Comparison of ENCODE assay signal across 17 mouse cellular contexts in genomic region chr1:177742119-177742518, GRCm38 (mm10). TPM values are rescaled to one million over a fixed set of nuclear protein-coding genes. Genes with fewer than 3 reads are reported as not detected.
"Had no signal": no experiment of that assay in that cellular context is flagged by ENCODE, and none has a peak within 500 bp of the region (broad histone marks: within the 10 kb centered on the region; RNA-seq: fewer than 3 reads in every experiment).

No protein-coding gene starts in this region.

- H3K4me3 ChIP-seq: limb, embryonic 13.5 days; liver, embryonic 13.5 days; neural tube, embryonic 12.5 days had no signal

- H3K9ac ChIP-seq: limb, embryonic 13.5 days; liver, embryonic 13.5 days; neural tube, embryonic 12.5 days had no signal

- H3K9me3 ChIP-seq: limb, embryonic 13.5 days; liver, embryonic 13.5 days; neural tube, embryonic 12.5 days had no signal

- H3K27ac ChIP-seq: limb, embryonic 13.5 days; liver, embryonic 13.5 days; neural tube, embryonic 12.5 days had no signal

- H3K36me3 ChIP-seq: limb, embryonic 13.5 days; liver, embryonic 13.5 days; neural tube, embryonic 12.5 days had no signal

- H3K27me3 ChIP-seq: limb, embryonic 13.5 days; liver, embryonic 13.5 days; neural tube, embryonic 12.5 days had no signal

- H3K4me2 ChIP-seq: limb, embryonic 13.5 days; liver, embryonic 13.5 days; neural tube, embryonic 12.5 days had no signal

- H3K4me1 ChIP-seq: limb, embryonic 13.5 days; liver, embryonic 13.5 days; neural tube, embryonic 12.5 days had no signal

- DNase-seq: kidney, postnatal 14 days; left cerebral cortex, postnatal 4 days; liver, embryonic 13.5 days; lung, adult 18-20 months; midbrain, embryonic 14.5 days; retina, postnatal 1 day; right cerebral cortex, postnatal 4 days had no signal

RNA-seq across cellular contexts. Expression of gene 1700016C15Rik, which starts 12.5 kb away (rescaled TPM):
- total RNA-seq: layer of hippocampus, adult 8-10 months; layer of hippocampus, postnatal 14 days; left cerebral cortex, adult 18-20 months; left cerebral cortex, postnatal 10 days; left cerebral cortex, postnatal 4 days; monocyte, adult 5-6 weeks; neutrophil, adult 5-6 weeks had no signal
- polyA plus RNA-seq: intestine, embryonic 14.5 days; limb, embryonic 13.5 days; liver, embryonic 13.5 days; spleen, adult 2 months had no signal
